Mouse (Mus musculus): Measurements from ENCODE around the gene Plxna4. TPM values are rescaled to one million over a fixed set of nuclear protein-coding genes. Genes with fewer than 3 reads are reported as not detected.

The Plxna4 gene
- polyA plus RNA-seq, 1 experiment from 2014 or later, result 9.5 TPM

DNA sequence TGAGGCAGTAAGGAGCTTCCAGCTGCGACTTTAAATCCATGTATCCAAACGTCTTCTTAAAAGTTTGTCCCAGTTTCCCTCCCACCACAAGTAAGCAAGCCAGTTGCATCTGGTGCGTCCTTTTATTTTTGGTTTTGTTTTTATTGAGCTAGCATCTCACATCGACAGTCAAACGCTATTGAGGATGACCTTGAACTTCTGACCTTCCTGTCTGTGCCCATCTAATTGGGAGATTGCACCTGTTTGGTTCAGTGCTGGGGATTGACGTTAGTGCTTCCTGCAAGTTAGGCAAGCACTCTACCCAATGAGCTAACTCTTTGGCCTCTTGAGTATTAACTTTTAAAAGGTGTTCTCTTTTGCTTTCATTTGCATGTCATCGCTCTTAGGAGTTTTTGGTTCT is 379.0 kb downstream of the Plxna4 start:
- Histone ChIP-seq H3K4me1 (replicated peaks) (0 out of 2 replicates have a peak, but pooled peaks cover 3% of the 10 kb centered on the region), H3K9ac (no peak overlapping the region), H3K4me3 (no peak overlapping the region), H3K9me3 (replicated peaks) (no peaks in the 10 kb centered on the region), H3K27me3 (replicated peaks) (no peaks in the 10 kb centered on the region), H3K36me3 (peaks cover 28% of the 10 kb centered on the region), H3K27ac (ENCODE audit: poor library complexity, severe bottlenecking) (no peak overlapping the region), H3K4me2 (no peak overlapping the region)
- no peak for ATAC-seq (ENCODE audit: insufficient number of reproducible peaks, low FRiP score)
- WGBS, result 78% methylated on average over 7 of the region's 7 CpGs

DNA sequence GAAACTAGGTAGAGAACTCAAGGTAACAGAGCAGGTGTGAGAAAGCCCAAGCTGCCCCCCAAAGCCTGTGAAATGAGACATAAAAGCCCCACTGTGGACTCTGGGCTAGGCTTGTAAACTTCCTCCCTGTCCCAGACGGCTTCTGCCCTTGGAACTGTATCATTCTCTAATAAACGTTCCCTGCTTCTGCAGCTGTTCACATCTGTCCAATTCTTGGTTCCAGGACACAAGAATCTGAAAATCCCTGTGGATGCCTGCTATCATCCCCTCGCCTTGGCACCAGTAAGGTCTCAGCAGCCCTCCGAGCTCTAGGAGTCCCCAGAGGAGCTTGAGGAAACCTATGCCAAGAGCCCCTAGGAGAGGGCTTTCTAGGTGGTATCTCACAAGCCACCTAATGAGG is 383.7 kb downstream of the Plxna4 start:
- no peak for ATAC-seq (ENCODE audit: insufficient number of reproducible peaks, low FRiP score)
- WGBS, result 81% methylated on average over 4 of the region's 4 CpGs

DNA sequence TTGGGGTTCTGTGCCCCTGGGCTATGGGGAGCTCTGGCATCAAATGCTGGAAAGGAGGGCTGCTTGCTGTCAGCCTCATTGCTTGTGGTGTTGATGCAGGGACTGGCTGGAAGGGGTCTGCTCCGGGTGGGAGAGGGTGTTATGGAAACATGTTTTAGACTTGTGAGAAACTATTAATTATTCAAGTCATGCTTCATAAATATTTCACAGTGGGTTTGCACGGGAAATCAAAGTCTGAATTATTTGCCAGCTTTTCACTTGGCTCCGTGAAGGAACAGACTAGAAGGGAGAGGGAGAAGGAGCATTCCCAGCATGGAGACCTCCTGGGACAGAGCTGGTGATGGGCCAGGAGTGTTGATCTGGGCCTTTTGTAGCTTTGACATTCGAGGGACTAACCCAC is 384.6 kb downstream of the Plxna4 start:
- no peak overlapping the region for H3K4me2 ChIP-seq
- no peaks in the 10 kb centered on the region for H3K27me3 ChIP-seq (replicated peaks)
- peaks cover 24% of the 10 kb centered on the region for H3K36me3 ChIP-seq
- H3K4me3 ChIP-seq, result no peak overlapping the region
- no peak for ATAC-seq (ENCODE audit: insufficient number of reproducible peaks, low FRiP score)
- WGBS, result 49% methylated on average over 4 of the region's 4 CpGs
- no peaks in the 10 kb centered on the region for H3K9me3 ChIP-seq (replicated peaks)
- no peaks in the 10 kb centered on the region for H3K4me1 ChIP-seq (replicated peaks)
- H3K9ac ChIP-seq, result no peak overlapping the region
- H3K27ac ChIP-seq (ENCODE audit: poor library complexity, severe bottlenecking), result no peak overlapping the region

More for the DNA sequence above, 383.7 kb downstream of the Plxna4 start:
- Histone ChIP-seq H3K4me3 (no peak overlapping the region), H3K4me1 (replicated peaks) (no peaks in the 10 kb centered on the region), H3K27ac (ENCODE audit: poor library complexity, severe bottlenecking) (no peak overlapping the region), H3K9ac (no peak overlapping the region), H3K4me2 (no peak overlapping the region), H3K27me3 (replicated peaks) (no peaks in the 10 kb centered on the region), H3K36me3 (peaks cover 25% of the 10 kb centered on the region), H3K9me3 (replicated peaks) (no peaks in the 10 kb centered on the region)

DNA sequence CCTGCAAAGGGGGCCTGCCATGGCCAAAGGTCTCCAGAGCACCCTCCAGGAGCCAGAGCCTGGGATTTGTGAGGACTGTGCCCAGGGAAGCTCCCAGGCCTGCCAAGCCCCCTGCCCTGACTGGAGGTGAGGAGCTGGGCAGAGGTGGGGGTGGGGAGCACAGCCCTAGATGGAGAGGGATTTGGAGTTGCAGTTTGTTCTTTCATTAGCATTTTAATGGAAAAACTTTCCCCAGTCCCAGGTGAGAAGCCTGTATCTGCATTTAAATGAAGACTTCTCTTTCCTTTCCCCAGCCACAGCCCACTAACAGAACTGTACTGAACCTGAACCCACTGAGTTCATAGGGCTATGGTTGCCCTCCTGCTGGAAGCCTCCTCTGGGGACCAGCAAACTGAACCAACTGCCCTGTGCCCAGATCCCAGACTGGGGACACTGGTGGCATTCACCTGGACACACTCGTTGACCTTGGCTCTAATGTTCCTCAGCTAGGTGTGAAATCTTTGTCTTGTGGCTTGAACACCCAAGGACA is 385.3 kb downstream of the Plxna4 start:
- no peak overlapping the region for H3K4me2 ChIP-seq
- H3K4me1 ChIP-seq (replicated peaks), result no peaks in the 10 kb centered on the region
- no peaks in the 10 kb centered on the region for H3K9me3 ChIP-seq (replicated peaks)
- no peaks in the 10 kb centered on the region for H3K27me3 ChIP-seq (replicated peaks)
- ATAC-seq (ENCODE audit: insufficient number of reproducible peaks, low FRiP score), result no peak
- H3K9ac ChIP-seq, result no peak overlapping the region
- peaks cover 30% of the 10 kb centered on the region for H3K36me3 ChIP-seq
- 52% methylated on average over 1 of the region's 1 CpGs for WGBS
- no peak overlapping the region for H3K27ac ChIP-seq (ENCODE audit: poor library complexity, severe bottlenecking)
- no peak overlapping the region for H3K4me3 ChIP-seq

DNA sequence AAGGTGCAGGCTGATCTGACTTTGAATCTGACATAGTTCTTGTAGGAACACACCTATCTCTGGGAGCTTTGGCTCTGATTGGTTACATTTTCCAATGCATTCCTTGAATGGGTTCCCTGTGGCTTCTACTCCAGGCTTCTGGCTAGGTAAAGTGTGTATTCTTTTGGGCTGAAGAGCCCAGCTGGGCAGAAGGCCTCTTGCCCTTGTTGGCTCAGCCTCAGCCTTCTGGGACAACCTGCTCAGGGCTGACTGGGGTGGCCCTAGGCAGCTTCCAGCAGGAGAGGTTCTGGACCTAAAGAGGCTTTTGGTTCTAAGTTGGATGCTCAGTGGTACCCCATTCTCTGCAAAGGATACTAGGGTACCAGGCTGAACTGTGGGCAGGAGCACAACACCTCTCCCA is 386.5 kb downstream of the Plxna4 start:
- Histone ChIP-seq H3K4me1 (replicated peaks) (no peaks in the 10 kb centered on the region), H3K4me2 (no peak overlapping the region), H3K9me3 (replicated peaks) (no peaks in the 10 kb centered on the region), H3K9ac (no peak overlapping the region), H3K27me3 (replicated peaks) (no peaks in the 10 kb centered on the region), H3K36me3 (peaks cover 33% of the 10 kb centered on the region), H3K4me3 (no peak overlapping the region), H3K27ac (ENCODE audit: poor library complexity, severe bottlenecking) (no peak overlapping the region)
- ATAC-seq (ENCODE audit: insufficient number of reproducible peaks, low FRiP score), result no peak

DNA sequence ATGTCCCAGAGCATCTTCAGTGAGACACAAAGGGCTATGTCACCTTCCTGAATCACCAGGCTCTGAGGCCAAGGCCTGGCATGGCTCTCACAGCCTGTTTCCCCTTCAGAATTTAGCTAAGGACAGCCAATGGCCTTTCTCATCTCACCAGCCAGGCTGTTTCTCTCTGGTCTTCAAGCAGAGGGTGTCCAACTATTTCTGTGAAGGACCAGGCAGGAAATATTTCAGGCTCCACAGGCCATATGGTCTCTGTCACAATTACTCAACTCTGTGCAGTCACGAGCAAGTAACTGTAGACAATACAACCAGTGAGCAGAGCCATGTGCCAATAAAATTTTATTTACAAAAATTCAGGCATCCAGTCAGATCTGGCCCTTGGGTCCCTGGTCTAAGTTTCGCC is 388.4 kb downstream of the Plxna4 start:
- no peak for ATAC-seq (ENCODE audit: insufficient number of reproducible peaks, low FRiP score)
- Histone ChIP-seq H3K4me1 (replicated peaks) (no peaks in the 10 kb centered on the region), H3K4me3 (no peak overlapping the region), H3K9me3 (replicated peaks) (no peaks in the 10 kb centered on the region), H3K27me3 (replicated peaks) (no peaks in the 10 kb centered on the region), H3K36me3 (peaks cover 27% of the 10 kb centered on the region), H3K4me2 (no peak overlapping the region), H3K27ac (ENCODE audit: poor library complexity, severe bottlenecking) (no peak overlapping the region), H3K9ac (no peak overlapping the region)
- 63% methylated on average over 2 of the region's 2 CpGs for WGBS

DNA sequence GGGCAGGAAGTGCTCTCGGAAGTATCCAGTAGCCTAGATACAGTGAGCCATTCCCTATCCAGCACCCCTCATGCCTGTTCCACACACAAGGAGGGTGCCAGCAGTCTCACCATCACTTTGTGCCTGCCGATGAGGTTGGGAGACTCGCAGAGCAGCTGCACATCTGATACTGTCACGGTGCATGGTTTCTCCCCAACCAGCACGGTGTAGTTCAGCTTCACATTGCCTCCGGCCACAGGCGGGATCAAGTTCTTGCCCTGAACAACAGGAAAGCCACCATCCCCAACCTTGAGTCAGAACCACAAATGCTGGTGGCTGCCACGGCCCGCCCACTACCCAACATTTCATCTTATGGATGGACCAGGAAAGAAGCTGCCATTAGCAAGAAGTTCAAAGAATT is 391.1 kb downstream of the Plxna4 start:
- Histone ChIP-seq H3K4me1 (replicated peaks) (no peaks in the 10 kb centered on the region), H3K27me3 (replicated peaks) (no peaks in the 10 kb centered on the region), H3K4me3 (no peak overlapping the region), H3K9me3 (replicated peaks) (no peaks in the 10 kb centered on the region), H3K27ac (ENCODE audit: poor library complexity, severe bottlenecking) (no peak overlapping the region), H3K4me2 (no peak overlapping the region), H3K36me3 (peaks cover 41% of the 10 kb centered on the region), H3K9ac (no peak overlapping the region)
- no peak for ATAC-seq (ENCODE audit: insufficient number of reproducible peaks, low FRiP score)
- WGBS, result 80% methylated on average over 9 of the region's 9 CpGs

DNA sequence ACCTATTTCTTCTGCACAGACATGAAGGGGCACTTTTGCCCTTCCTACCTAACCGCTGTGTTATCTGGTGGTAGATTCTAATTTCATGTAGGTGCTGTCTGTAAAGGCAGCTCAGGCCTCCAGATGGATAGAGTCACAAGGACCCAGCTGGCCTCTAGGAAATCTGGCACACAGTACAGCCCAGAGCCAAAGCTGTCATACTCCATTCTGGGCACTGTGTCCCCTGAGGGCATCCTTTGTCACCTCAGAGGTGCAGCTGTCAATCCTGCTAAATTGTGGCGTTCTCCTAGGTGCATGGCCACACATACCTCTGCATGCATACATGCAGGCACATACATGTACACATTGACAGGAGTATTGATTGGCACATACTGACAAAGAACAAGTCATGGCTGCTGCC is 394.9 kb downstream of the Plxna4 start:
- Histone ChIP-seq H3K4me1 (replicated peaks) (no peaks in the 10 kb centered on the region), H3K27me3 (replicated peaks) (no peaks in the 10 kb centered on the region), H3K4me3 (no peak overlapping the region), H3K36me3 (peaks cover 54% of the 10 kb centered on the region), H3K9ac (no peak overlapping the region), H3K9me3 (replicated peaks) (no peaks in the 10 kb centered on the region), H3K27ac (ENCODE audit: poor library complexity, severe bottlenecking) (no peak overlapping the region), H3K4me2 (no peak overlapping the region)
- WGBS, result 85% methylated on average over 2 of the region's 2 CpGs
- ATAC-seq (ENCODE audit: insufficient number of reproducible peaks, low FRiP score), result no peak

DNA sequence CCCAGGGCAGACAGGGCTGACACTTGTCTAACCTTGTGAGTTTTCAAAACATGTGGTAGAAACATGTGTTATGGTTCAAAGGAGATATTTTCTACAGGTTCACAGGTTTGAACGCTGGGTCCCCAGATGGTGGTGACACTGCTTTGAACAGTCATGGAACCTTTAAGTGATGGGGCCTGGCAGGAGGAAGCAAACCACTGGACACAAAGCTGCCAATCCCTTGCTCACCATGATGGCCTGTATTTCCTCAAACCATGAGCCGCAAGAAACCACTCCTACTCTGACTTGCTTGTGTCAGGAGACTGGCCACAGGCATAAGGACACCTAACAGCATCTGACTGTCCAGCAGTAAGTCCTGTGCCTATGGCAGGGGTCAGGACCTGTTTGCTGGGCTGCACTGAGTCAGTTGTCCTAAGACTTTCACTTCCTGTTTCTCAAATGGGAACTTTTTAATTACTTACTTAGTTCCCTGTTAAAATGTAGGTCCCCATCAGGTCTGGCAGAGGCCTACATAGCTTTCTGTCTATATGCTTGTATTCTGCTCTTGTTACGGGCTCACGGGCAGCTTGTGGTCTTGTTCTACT is 403.5 kb downstream of the Plxna4 start:
- no peak for ATAC-seq (ENCODE audit: insufficient number of reproducible peaks, low FRiP score)
- WGBS, result 86% methylated on average over 4 of the region's 4 CpGs
- H3K4me3 ChIP-seq, result no peak overlapping the region
- H3K9me3 ChIP-seq (replicated peaks), result no peaks in the 10 kb centered on the region
- no peaks in the 10 kb centered on the region for H3K27me3 ChIP-seq (replicated peaks)
- H3K27ac ChIP-seq (ENCODE audit: poor library complexity, severe bottlenecking), result no peak overlapping the region
- peaks cover 54% of the 10 kb centered on the region for H3K36me3 ChIP-seq
- H3K4me1 ChIP-seq (replicated peaks), result no peaks in the 10 kb centered on the region
- H3K4me2 ChIP-seq, result no peak overlapping the region
- no peak overlapping the region for H3K9ac ChIP-seq

DNA sequence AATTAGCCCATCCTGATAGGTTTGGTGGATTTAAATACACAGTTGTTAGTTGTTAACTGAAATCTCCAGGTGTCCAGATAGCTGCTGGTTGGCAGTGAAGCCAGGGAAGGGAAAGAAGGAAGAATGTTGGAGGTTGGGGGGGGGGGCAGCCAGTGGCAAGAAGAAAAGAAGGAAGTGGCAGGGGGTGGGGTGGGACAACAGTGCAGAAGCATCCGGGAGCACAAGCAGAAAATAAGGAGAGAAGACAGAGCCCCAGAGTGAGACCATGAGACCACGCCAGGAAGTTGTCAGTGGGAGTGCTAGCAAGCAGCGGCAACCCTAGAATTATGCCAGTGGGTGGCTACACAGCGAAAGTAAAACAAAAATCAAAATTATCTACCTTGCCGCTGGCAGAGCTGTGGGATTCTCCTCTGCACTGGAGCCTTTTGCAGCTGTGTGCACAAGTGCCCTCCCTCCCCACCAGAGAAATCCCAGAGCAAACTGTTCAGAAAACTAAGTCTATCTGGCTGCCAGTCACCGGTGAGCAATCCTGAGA is 404.3 kb downstream of the Plxna4 start:
- Histone ChIP-seq H3K4me3 (no peak overlapping the region), H3K4me2 (no peak overlapping the region), H3K9ac (no peak overlapping the region), H3K9me3 (replicated peaks) (no peaks in the 10 kb centered on the region), H3K27me3 (replicated peaks) (no peaks in the 10 kb centered on the region), H3K36me3 (peaks cover 53% of the 10 kb centered on the region), H3K4me1 (replicated peaks) (no peaks in the 10 kb centered on the region), H3K27ac (ENCODE audit: poor library complexity, severe bottlenecking) (no peak overlapping the region)
- ATAC-seq (ENCODE audit: insufficient number of reproducible peaks, low FRiP score), result no peak
- WGBS, result 58% methylated on average over 6 of the region's 6 CpGs

DNA sequence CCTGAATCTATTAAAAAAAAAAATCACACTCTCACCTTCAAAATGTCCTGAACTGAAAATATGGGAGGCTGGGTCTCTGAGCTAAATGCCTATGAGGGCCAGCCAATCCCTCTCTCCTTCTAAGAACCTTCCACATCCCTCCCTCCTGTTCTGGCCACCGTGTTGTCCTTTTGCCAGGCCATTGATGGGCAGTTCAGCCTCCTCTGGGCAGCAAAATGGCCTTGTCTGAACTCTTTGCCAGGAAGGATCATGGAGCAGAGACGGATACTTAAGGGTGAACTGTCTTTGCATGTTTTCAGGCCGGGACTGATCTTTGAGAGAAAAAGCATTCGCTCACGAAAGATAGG is 408.0 kb downstream of the Plxna4 start:
- Histone ChIP-seq H3K4me1 (replicated peaks) (no peaks in the 10 kb centered on the region), H3K4me2 (no peak overlapping the region), H3K36me3 (peaks cover 57% of the 10 kb centered on the region), H3K27ac (ENCODE audit: poor library complexity, severe bottlenecking) (no peak overlapping the region), H3K27me3 (replicated peaks) (no peaks in the 10 kb centered on the region), H3K9ac (no peak overlapping the region), H3K4me3 (no peak overlapping the region), H3K9me3 (replicated peaks) (no peaks in the 10 kb centered on the region)
- whole genome bisulfite sequencing, result 76% methylated on average over 5 of the region's 5 CpGs
- ATAC-seq (ENCODE audit: insufficient number of reproducible peaks, low FRiP score), result no peak
